Mouse (Mus musculus) fat pad, adult 2 months (tissue): Measurements from ENCODE around the gene Gm11985.

Experiments
- DNase-seq: peaks from one replicate; pipeline ENCODE4 v3.0.0-alpha.2; 2011; ENCODE audit warnings: low read depth, low spot score; ENCODE audit errors: extremely low read depth

The Gm11985 gene

GRCm38 (mm10) chr11:7158196-7158595 lies 30.2 kb downstream of the Gm11985 start:
- DNase-seq, result no peak

- no peak for DNase-seq
Measured at GRCm38 (mm10) chr11:7156427-7156826, 31.9 kb downstream of the Gm11985 start.

- DNase-seq, result no peak
Measured at GRCm38 (mm10) chr11:7153081-7153480, 35.3 kb downstream of the Gm11985 start.

- DNase-seq, result no peak
Measured at GRCm38 (mm10) chr11:7152371-7152770, 36.0 kb downstream of the Gm11985 start.

GRCm38 (mm10) chr11:7150511-7150910 lies 37.9 kb downstream of the Gm11985 start:
- DNase-seq, result no peak

- no peak for DNase-seq
Measured at GRCm38 (mm10) chr11:7149471-7149870, 38.9 kb downstream of the Gm11985 start.

GRCm38 (mm10) chr11:7147945-7148344 lies 40.4 kb downstream of the Gm11985 start:
- DNase-seq, result no peak

- no peak for DNase-seq
Measured at GRCm38 (mm10) chr11:7147536-7147935, 40.8 kb downstream of the Gm11985 start.

- no peak for DNase-seq
Measured at GRCm38 (mm10) chr11:7145221-7145620, 43.1 kb downstream of the Gm11985 start.

GRCm38 (mm10) chr11:7144369-7144768 lies 44.0 kb downstream of the Gm11985 start:
- no peak for DNase-seq

- DNase-seq, result no peak
Measured at GRCm38 (mm10) chr11:7142725-7143124, 45.6 kb downstream of the Gm11985 start.

- DNase-seq, result no peak
Measured at GRCm38 (mm10) chr11:7140449-7140848, 47.9 kb downstream of the Gm11985 start.

GRCm38 (mm10) chr11:7138370-7138769 lies 50.0 kb downstream of the Gm11985 start:
- no peak for DNase-seq

GRCm38 (mm10) chr11:7136246-7136855 lies 52.0 kb downstream of the Gm11985 start:
- no peak for DNase-seq

GRCm38 (mm10) chr11:7135763-7136162 lies 52.6 kb downstream of the Gm11985 start:
- peak; percentile 19 for DNase-seq

- DNase-seq, result no peak
Measured at GRCm38 (mm10) chr11:7135301-7135700, 53.1 kb downstream of the Gm11985 start.

GRCm38 (mm10) chr11:7134319-7134718 lies 54.0 kb downstream of the Gm11985 start:
- no peak for DNase-seq

GRCm38 (mm10) chr11:7133736-7134135 lies 54.6 kb downstream of the Gm11985 start:
- no peak for DNase-seq
